Mouse (Mus musculus): ENCODE measurements around the gene Wdr61. TPM values are rescaled to one million over a fixed set of nuclear protein-coding genes. Genes with fewer than 3 reads are reported as not detected.
A peak's percentile ranks its signal among the peaks of the same experiment; 100 is the strongest.

The Wdr61 gene
- polyA plus RNA-seq, 1 experiment from 2014 or later, result 126 TPM

GRCm38 (mm10) chr9:54708085-54708484 lies 26.2 kb downstream of the Wdr61 start:
- H3K27me3 ChIP-seq (replicated peaks; ENCODE audit: insufficient read depth, low read length), result no peaks in the 10 kb centered on the region
- H3K27ac ChIP-seq (ENCODE audit: low read length), result no peak overlapping the region
- no peaks in the 10 kb centered on the region for H3K9me3 ChIP-seq (ENCODE audit: low read length)
- WGBS, result 83% methylated on average over 5 of the region's 5 CpGs
- H3K4me3 ChIP-seq (ENCODE audit: low read depth, low read length), result no peak overlapping the region
- no peaks in the 10 kb centered on the region for H3K4me1 ChIP-seq (ENCODE audit: insufficient read depth, low read depth, low read length)
- no peak for TF ChIP-seq EP300 (IDR thresholded peaks at IDR 0.05)
- no peak for TF ChIP-seq CTCF (IDR thresholded peaks at IDR 0.05)
- no peak overlapping the region for H3K4me2 ChIP-seq (replicated peaks; ENCODE audit: low read depth, low read length)
- no peak for ATAC-seq
- H3K9ac ChIP-seq (replicated peaks; ENCODE audit: low read depth), result no peak overlapping the region
- peaks cover 10% of the 10 kb centered on the region for H3K36me3 ChIP-seq (ENCODE audit: insufficient read depth, low read length)
- DNase-seq (ENCODE audit: low spot score), result no peak

- no peak overlapping the region for H3K4me2 ChIP-seq (replicated peaks; ENCODE audit: low read depth, low read length)
- 64% methylated on average over 8 of the region's 8 CpGs for WGBS
- no peak for DNase-seq (ENCODE audit: low spot score)
- H3K27ac ChIP-seq (ENCODE audit: low read length), result no peak overlapping the region
- H3K4me1 ChIP-seq (ENCODE audit: insufficient read depth, low read depth, low read length), result no peaks in the 10 kb centered on the region
- no peak overlapping the region for H3K4me3 ChIP-seq (ENCODE audit: low read depth, low read length)
- peaks cover 10% of the 10 kb centered on the region for H3K36me3 ChIP-seq (ENCODE audit: insufficient read depth, low read length)
- no peaks in the 10 kb centered on the region for H3K27me3 ChIP-seq (replicated peaks; ENCODE audit: insufficient read depth, low read length)
- H3K9ac ChIP-seq (replicated peaks; ENCODE audit: low read depth), result no peak overlapping the region
- TF ChIP-seq CTCF (IDR thresholded peaks at IDR 0.05), result no peak
- H3K9me3 ChIP-seq (ENCODE audit: low read length), result no peaks in the 10 kb centered on the region
- no peak for ATAC-seq
These were observed 26.9 kb downstream of the Wdr61 start for GRCm38 (mm10) chr9:54707288-54707999.

GRCm38 (mm10) chr9:54705561-54705960 lies 28.8 kb downstream of the Wdr61 start:
- no peaks in the 10 kb centered on the region for H3K9me3 ChIP-seq (ENCODE audit: low read length)
- H3K4me2 ChIP-seq (replicated peaks; ENCODE audit: low read depth, low read length), result no peak overlapping the region
- no peak overlapping the region for H3K27ac ChIP-seq (ENCODE audit: low read length)
- ATAC-seq (no peak), DNase-seq (ENCODE audit: low spot score) (no peak)
- WGBS, result 37% methylated on average over 1 of the region's 1 CpGs
- H3K4me1 ChIP-seq (ENCODE audit: insufficient read depth, low read depth, low read length), result no peaks in the 10 kb centered on the region
- H3K9ac ChIP-seq (replicated peaks; ENCODE audit: low read depth), result no peak overlapping the region
- no peaks in the 10 kb centered on the region for H3K27me3 ChIP-seq (replicated peaks; ENCODE audit: insufficient read depth, low read length)
- no peak for TF ChIP-seq CTCF (IDR thresholded peaks at IDR 0.05)
- no peak for TF ChIP-seq EP300 (IDR thresholded peaks at IDR 0.05)
- no peak overlapping the region for H3K4me3 ChIP-seq (ENCODE audit: low read depth, low read length)
- H3K36me3 ChIP-seq (ENCODE audit: insufficient read depth, low read length), result peaks cover 7% of the 10 kb centered on the region

- Histone ChIP-seq H3K4me2 (replicated peaks; ENCODE audit: low read depth, low read length) (no peak overlapping the region), H3K4me1 (ENCODE audit: insufficient read depth, low read depth, low read length) (0 out of 2 replicates have a peak, but pooled peaks cover 3% of the 10 kb centered on the region), H3K27me3 (replicated peaks; ENCODE audit: insufficient read depth, low read length) (no peaks in the 10 kb centered on the region), H3K9me3 (ENCODE audit: low read length) (no peaks in the 10 kb centered on the region), H3K36me3 (ENCODE audit: insufficient read depth, low read length) (0 out of 2 replicates have a peak, but pooled peaks cover 4% of the 10 kb centered on the region), H3K9ac (replicated peaks; ENCODE audit: low read depth) (no peak overlapping the region), H3K27ac (ENCODE audit: low read length) (no peak overlapping the region), H3K4me3 (ENCODE audit: low read depth, low read length) (no peak overlapping the region)
- TF ChIP-seq CTCF (IDR thresholded peaks at IDR 0.05) (no peak), EP300 (IDR thresholded peaks at IDR 0.05) (no peak)
- WGBS, result 71% methylated on average over 5 of the region's 5 CpGs
- ATAC-seq, result no peak
- no peak for DNase-seq (ENCODE audit: low spot score)
These were observed 30.0 kb downstream of the Wdr61 start for GRCm38 (mm10) chr9:54704361-54704760.

GRCm38 (mm10) chr9:54702581-54702980 lies 31.7 kb downstream of the Wdr61 start:
- Histone ChIP-seq H3K36me3 (ENCODE audit: insufficient read depth, low read length) (no peaks in the 10 kb centered on the region), H3K4me3 (ENCODE audit: low read depth, low read length) (no peak overlapping the region), H3K9ac (replicated peaks; ENCODE audit: low read depth) (no peak overlapping the region), H3K4me2 (replicated peaks; ENCODE audit: low read depth, low read length) (no peak overlapping the region), H3K27me3 (replicated peaks; ENCODE audit: insufficient read depth, low read length) (no peaks in the 10 kb centered on the region), H3K4me1 (ENCODE audit: insufficient read depth, low read depth, low read length) (peaks cover 3% of the 10 kb centered on the region; the same call in 1 of the 2 replicates), H3K27ac (ENCODE audit: low read length) (no peak overlapping the region), H3K9me3 (ENCODE audit: low read length) (no peaks in the 10 kb centered on the region)
- WGBS, result 55% methylated on average over 2 of the region's 2 CpGs
- TF ChIP-seq CTCF (IDR thresholded peaks at IDR 0.05), result no peak
- DNase-seq (ENCODE audit: low spot score), result no peak
- ATAC-seq, result no peak

- DNase-seq (ENCODE audit: low spot score) (no peak), ATAC-seq (no peak)
- TF ChIP-seq EP300 (IDR thresholded peaks at IDR 0.05), result no peak
- TF ChIP-seq CTCF (IDR thresholded peaks at IDR 0.05), result no peak
- WGBS, result 70% methylated on average over 7 of the region's 7 CpGs
- Histone ChIP-seq H3K4me1 (ENCODE audit: insufficient read depth, low read depth, low read length) (peaks cover 3% of the 10 kb centered on the region; the same call in 1 of the 2 replicates), H3K4me3 (ENCODE audit: low read depth, low read length) (no peak overlapping the region), H3K9ac (replicated peaks; ENCODE audit: low read depth) (no peak overlapping the region), H3K4me2 (replicated peaks; ENCODE audit: low read depth, low read length) (peak overlapping the region; percentile 82), H3K27ac (ENCODE audit: low read length) (no peak overlapping the region), H3K27me3 (replicated peaks; ENCODE audit: insufficient read depth, low read length) (no peaks in the 10 kb centered on the region), H3K36me3 (ENCODE audit: insufficient read depth, low read length) (no peaks in the 10 kb centered on the region), H3K9me3 (ENCODE audit: low read length) (no peaks in the 10 kb centered on the region)
These were observed 33.6 kb downstream of the Wdr61 start for GRCm38 (mm10) chr9:54700746-54701145.
